Mouse (Mus musculus): ENCODE measurements around the gene Stk32c.

Stk32c gene

DNA sequence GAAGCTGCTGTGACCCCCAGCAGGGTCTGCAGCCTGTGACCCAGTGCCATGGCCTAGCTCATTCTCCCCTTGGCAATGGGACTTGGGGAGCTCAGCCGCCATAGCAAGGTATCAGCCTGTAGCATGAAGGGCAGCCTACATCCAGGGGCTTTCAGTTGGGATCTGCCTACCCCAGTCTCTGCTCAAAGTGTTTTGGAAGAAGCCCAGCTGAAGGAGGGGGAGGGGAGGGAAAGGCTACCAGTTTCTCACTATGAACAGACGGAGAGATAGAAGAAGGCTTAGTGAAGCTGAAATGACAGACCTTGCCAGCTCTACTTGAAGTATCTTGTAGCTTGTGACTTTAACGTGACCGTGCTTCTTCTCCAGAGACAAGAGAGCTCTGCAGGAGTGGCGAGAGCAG is 16.7 kb upstream of the Stk32c start:
- DNase-seq (ENCODE audit: extremely low spot score, low spot score): no peak

DNA sequence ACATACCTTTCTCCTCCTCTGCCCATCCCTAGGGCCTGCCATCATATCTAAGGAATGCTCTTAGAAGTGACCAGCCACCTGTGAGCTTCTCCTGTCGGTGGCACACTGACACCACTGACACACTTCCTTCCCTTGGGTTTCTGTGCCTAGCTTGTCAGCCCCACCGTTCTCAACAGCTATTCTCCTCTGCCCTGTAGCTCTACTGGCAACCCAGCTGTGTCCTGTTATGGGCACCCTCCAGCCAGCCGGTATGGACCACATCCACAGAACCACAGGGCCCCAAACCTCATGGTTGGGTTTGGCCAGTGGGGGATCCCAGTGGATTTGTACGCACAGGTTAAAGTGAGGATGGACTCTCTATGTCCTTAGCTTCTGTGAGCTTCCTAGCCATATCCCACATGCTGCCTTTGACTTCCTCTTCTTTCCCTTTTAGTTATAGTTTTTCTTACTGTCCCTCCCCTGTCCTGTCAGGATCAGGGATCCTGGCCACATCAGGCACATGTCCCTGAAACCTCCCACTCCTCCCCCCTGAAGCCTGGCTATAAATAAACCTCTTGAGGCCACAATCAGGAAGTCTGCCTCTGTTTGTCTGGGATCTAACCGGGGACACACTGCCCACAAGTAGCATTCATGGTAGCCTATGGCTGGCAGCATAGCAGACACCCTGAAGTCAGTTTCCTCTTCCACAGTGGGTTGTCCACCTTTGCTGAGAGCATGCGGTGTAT is 15.5 kb upstream of the Stk32c start:
- no peak for DNase-seq (ENCODE audit: extremely low spot score, low spot score)

DNA sequence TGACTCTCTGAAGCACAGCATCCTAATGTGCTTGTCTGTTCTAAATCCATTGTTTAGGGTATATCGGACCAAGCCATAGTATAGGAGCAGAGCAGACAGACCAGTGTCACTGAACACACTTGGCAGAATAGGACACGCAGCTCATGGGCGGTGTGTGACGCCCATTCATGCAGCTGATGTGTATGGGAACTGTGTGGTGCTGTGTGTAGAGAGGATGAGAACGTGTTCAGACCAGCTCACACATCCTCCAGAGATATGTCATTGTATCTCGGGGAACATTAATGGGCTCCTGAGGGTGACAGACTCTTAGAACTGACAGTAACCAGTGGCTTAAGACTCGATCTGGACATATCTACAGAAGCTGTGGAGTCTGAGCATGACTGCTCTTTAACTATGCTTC is 13.3 kb upstream of the Stk32c start:
- no peak for DNase-seq (ENCODE audit: extremely low spot score, low spot score)

DNA sequence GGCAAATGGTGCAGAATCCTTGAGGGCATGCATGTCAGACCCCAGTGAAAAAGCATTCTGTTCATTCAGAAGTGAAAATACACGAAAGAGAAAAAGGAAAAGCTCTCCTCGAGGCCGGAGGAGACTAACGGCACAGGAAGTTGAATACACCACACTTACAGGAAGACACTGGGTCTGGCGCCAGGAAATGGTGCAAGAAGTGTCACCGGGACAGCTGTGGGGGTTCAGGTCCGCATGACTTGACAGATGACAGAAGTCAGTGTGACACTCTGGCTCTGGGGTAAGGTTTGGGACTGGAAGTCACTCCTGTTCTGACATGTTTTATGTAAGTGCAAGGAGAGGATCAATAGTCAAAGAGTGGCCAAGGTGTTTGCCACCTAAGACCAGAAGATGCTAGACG is 11.6 kb upstream of the Stk32c start:
- DNase-seq (ENCODE audit: extremely low spot score, low spot score): no peak

DNA sequence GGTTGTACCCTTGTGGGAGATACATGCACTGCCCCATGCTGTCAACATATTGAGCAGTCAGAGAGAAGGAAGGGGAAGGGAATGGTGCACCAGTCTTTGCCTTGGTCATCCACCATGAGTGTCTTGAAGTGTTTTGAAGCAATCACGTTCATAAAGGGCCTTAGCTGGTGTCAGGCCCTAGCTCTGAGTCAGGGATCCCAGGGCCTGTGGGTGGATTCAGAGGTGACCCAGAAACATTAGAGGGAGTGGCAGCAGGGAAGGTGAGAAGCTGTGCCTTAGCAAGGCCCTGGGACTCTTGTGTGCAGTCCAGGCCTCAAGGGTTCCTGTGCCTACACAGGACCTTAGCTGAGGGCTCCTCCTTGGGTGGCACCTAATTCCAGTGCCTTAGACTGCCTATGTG is 11.0 kb upstream of the Stk32c start:
- no peak for DNase-seq (ENCODE audit: extremely low spot score, low spot score)

DNA sequence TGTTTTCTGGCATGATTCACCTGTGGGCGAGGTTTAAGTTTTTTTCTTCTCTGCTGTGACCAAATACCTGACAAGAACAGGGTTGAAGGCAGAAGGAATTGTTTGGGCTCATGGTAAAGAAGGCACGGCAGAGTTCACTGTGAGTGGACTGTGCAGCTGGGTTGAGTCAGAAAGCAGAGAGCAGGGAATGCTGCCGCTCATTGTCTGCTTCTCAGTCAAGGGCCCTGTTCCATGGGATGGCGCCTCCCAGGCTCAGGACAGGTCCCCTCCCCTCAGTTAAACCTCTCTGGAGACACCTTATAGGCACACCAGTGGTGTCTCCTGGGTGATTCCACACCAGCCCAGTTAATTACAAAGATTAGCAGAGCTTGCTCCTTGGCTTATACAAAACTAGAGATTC is 9.2 kb upstream of the Stk32c start:
- no peak for DNase-seq (ENCODE audit: extremely low spot score, low spot score)

DNA sequence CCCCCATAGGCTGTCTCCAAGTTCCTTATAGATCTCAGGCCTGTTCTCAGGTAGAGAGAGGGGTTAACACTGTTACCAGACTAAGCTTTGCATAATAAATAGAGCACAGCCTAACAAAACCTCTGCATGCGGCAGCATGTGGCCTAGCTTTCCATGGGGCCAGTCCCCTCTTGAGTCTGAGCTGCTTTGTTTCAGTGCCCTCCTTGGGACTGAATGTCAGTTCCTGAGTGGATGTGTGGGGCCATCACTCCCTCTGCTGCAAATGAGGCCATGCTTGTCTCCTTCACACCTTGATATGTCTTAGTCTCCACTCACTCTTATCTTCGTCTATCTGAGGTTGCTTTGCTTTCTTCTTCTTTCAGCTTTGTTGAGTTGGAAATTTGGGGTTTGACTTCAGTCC is 8.7 kb upstream of the Stk32c start:
- no peak for DNase-seq (ENCODE audit: extremely low spot score, low spot score)

DNA sequence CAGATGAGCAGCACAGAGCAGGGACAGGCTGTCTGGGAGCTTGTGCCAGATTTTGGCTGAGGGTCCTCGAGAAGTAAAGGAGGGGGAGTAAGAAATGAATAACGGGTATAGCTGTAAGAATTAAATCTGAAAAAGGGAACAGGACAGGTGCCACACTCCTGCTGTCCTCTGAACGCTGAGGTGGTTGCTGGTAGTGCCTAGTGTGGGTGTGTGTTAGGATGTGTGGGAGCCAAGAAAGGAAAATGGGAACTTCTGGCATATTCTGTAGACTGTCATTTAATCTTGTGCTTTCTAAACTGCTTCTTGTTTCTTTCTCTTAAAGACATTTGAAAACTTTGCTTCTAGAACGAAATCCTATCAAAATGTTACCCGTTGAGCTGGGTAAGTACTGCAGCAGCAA is 8.0 kb upstream of the Stk32c start:
- DNase-seq (ENCODE audit: extremely low spot score, low spot score): no peak

DNA sequence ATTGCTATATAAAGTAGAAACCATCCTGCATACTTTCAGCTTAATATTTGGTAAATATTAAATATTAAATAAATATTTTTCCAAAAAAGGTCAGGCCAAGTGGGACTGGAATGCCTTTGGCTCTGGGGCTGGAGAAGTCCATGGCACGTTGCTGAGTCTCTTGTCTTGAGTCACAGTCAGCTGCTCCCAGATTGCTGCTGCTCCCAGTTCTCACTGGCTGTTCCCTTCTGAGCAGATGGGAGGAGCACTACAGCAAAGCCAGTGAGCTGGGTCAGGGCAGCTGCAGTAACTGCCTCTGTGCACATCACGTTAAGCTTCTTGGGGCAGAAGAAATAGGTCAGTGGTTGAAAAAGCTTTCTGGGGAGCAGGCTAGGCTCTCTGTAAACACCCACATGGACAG is 7.2 kb upstream of the Stk32c start:
- no peak for DNase-seq (ENCODE audit: extremely low spot score, low spot score)

DNA sequence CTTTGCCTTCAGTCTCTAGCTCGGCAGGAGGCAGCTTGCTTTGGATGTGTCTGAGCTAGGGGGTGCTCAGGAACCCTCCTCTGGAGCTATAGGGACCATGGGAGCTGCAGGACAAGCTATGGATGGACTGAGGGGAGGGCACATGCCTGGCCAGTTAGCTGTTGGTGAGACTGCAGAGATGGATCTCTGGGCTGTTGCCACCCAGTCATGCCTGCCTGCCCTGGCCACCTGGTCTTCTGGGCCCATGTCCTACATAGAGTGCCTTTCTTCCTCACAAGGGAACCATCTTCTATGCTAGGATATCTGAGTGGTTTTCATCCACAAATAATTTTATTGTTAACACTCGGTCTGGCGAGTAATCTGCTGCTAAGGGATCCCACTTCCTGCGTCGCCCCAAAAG is 6.4 kb upstream of the Stk32c start:
- no peak for DNase-seq (ENCODE audit: extremely low spot score, low spot score)

DNA sequence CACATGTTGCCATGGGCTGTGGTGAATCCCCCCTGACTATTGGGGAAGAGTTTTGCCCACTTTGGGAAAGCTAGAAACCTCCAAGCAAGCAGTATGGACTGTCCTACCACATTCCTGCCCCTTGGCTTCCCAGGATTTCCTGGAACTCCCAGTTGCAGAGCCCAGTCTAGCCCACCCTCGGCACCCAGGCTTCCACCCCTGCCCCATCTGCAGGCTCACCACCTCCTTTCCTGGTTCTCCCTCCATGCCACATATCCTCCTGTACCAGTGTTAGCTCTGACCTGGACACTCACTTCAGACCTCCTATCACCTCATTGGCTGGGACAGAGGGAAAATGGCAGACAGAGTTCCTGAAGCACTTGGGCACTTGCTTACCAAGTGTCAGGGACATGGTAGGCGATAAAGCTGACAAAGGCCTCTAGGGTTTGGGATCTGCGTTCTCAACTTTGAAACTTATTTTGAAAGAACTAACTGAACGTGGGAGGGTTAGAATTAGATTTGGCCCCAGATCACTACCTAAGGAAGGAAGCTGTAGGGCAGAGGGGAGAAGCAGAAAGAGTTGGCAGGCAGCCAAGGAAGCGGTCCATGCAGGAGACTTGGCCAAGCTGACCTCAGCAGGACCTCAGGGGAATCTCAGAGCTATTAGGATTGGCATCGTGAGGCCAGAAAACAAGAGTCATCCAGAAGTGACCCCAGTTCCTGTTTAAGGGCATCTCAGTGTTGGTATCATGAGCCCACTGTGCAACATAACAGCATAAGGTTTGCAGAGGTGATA is 5.7 kb upstream of the Stk32c start:
- DNase-seq (ENCODE audit: extremely low spot score, low spot score): no peak

DNA sequence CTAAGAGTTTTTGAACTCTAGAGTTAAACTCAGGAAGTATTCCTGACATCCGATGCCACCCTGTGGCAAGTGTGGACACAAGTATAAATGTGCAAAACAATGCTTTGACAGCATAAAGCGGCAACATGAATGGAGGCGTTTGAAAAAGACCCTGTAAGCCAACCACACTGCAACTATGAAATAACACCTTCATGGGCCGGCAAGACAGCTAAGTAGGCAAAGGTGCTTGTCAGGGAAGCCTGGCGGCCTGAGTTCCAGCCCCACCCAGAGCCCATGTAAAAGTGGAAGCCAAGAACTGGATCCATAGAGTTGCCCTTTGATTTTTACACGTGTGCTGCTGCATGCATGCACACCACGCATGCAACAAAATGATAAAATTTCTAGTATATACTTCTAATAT is 3.9 kb upstream of the Stk32c start:
- DNase-seq (ENCODE audit: extremely low spot score, low spot score): no peak

DNA sequence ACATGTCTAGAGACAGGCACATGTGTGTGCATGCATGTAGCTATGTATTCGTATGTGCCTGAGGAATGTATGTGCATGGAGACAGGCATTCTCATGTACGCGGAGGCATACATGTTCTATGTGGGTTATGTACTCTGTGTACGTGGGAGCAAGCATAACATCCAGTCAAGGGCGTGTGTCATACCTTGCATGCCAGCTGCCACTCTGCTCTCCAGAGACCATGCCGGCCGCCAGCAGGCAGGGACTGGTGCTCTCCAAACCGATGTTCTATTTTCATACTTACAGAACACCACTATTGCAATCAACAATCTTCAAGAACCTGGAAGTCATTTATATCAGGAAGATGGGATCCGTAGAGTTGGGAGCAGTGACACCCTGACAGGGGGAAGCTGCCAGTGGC is 3.4 kb upstream of the Stk32c start:
- no peak for DNase-seq (ENCODE audit: extremely low spot score, low spot score)

DNA sequence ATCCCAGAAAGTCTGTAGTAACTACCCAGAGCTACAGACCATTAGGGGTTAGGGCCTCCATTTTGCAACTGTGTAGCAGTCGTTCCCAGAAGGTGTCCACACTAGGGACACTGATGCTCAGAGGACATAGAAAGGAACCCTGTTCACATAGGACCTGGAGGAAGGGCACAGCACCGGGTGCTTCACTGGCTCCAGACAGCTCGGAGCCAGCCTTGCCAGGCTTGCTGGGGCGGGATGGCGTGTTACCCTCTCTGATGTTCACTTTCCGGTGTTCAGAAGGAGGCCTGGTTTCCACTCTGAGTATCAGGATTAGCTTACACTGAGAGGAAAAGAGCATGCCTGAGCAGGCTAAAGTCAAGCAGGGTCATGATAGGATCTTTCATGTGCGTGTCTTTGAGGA is 2.8 kb upstream of the Stk32c start:
- DNase-seq (ENCODE audit: extremely low spot score, low spot score): no peak

DNA sequence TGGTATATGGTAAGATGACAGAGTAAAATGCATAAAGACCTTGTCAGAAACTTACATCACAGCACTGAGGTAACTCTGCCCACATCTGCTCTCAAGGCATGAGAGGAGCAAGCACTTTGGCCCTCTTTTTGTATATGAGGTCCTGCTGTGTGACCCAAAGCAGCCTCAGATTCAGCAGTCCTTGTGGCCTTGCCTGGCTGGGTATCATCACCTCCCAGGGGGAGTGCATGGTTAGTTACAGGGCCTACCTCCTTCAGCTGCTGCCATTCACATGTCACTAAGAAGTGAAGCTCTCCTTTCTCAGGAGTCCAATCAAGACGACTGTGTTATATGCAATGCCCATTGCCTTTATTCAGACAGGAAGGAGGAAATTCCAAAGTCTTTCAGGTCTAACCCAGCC is 2.4 kb upstream of the Stk32c start:
- DNase-seq (ENCODE audit: extremely low spot score, low spot score): no peak

DNA sequence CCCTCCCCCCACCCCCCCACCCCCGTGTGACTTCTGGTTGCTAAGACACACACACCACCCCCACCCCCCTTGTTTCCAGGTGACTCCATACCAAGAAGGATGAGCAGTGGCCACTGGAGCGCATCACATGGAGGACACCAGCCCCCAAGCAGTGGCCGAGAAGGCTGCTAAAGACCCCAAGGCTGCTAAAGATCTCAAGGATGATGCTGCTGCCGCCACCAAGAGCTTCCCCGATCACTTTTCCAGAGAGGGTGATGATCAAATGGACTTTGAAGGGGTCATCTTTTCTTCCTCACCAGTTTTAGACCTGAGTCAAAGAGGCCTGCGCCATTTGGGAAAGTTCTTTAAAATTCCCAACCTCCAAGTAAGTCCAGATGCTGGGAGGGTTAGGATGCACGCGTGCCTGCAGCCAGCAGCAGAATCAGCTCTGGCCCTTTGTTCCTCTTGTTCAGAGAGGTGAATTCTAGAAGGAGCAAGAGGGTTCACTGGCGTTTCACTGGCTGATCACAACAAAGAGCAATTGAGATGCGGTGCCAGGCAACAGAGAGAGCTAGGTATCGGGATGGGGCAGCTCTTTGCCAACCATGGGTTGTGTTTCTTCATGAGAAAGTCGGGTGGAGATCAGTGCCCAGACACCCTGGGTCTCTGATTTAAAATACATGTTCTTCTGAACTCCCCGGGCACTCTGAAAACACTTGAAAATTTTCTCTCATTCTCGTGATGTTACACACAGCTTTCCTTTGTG is 1.7 kb upstream of the Stk32c start:
- no peak for DNase-seq (ENCODE audit: extremely low spot score, low spot score)

DNA sequence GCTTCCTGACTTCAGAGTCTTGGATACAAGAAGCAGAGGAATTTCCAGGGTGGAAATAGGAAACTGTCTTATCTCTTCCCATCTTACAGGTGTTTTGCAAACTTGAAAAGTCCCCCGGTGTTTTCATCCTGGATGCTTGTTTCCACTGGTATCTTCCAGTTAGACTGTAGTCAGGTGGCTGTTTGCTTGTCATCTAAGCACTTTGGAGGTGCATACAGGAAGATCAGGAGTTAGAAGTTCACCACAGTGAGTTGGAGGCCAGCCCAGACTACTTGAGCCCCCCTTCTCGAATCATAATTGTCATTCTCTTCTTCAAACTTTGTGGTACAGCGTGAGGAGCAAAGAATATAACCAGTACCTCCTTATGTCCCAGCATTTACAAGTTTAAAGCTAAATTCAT is 1.1 kb upstream of the Stk32c start:
- DNase-seq (ENCODE audit: extremely low spot score, low spot score): no peak

DNA sequence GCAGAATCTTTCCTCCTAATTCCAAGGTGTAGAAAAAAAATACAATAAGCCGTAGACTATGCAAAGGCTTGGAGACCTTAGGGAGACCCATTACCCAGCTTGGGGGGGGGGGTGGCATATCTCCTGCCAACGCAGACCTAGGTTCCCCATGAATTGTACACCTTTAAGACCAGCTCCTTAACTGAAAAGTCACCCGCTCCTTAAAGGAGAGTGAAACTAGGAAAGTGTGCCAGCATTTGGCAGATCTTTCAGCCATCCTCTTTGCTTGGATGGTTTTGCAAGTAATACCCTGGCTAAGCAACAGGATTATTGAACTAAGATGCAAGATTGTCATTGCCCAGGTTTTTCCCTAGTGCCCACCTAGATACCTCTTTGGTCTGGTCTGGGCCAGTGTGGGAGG is 644 bp upstream of the Stk32c start:
- no peak for DNase-seq (ENCODE audit: extremely low spot score, low spot score)

DNA sequence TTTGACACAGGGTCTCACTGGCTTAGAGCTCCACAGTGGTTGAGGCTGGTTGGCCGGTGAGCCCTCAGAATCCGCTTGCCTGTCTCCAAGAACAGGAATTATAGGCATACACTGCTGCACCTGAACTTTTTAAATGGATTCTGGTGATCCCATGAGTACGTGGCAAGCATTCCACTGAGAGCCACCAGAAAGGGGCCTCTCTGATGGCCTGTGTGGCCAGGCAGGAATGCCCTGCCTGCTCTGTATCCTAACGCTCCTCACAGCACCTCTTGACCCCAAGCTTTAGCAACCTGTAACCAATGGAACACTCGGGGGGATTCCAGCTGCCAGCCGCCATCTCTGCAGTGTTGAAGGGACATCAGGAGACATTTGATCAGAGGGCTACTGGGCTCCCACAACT is 1.3 kb downstream of the Stk32c start:
- DNase-seq (ENCODE audit: extremely low spot score, low spot score): no peak

DNA sequence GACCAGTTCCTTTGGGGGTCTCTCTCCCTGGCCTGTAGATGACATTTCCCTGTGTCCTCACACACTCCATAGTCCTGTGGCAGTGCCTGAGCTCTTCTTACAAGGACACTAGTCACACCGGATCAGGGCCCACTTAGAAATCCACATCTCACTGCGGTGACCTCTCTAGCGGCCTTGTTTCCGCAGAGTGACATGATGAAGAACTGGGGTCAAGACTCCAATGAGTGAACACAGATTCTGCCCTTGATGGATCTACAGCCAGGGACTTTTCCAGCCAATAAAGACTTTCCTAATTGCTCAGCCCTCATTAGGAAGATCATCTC is 4.4 kb downstream of the Stk32c start:
- no peak for DNase-seq (ENCODE audit: extremely low spot score, low spot score)

DNA sequence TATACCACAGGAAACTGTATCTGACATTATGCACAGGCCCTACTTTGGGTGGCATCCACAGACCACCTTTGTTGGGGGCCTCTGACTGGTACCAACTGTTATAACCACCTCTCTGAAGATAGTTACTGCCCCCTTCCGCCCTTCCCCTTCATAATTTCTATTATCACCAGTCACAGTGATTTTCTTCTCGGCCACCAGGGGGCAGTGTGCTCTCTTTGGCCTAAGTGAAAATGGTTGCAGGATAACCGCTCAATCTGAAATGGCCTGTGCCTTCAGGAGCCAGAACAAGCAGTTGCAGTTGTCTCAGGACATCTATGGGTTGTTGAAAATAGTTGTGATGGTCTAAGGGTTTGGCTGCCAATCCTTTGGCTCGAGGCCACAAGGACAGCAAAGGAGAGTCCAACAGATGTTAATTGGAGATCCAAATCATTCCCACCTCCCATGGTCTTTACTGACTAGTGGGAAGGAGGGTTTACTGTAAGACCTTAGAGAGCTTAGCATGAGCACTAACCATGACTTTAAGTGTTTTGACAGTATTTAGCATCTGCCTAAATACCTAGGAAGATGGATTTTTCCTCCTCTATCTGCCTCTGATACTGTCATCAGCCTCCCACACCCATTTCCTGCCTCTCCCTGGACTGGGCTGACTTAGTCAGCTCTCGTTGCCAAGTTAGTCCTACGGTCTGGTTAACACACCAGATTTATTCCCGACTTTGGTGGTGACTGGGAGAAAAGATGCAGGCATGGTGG is 4.9 kb downstream of the Stk32c start:
- peak; percentile 72 for DNase-seq (ENCODE audit: extremely low spot score, low spot score)

DNA sequence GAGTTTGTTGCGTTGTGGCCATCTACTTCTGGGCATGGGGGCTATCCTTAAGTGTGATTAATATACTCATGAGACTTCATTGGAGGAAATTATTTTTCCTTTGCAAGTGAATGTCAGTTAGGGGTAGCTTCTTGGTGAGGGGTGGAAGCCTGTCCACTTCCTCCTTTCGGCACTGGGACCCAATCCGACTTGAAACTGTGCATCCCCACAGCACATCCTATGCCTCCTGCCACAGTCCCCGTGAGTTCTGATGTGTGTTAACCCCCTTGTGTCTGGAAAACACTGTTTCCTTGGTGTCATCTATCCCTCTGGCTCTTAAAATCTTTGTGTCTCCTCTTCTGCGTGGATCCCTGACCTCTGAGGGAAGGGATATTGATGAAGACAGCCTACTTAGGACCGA is 11.9 kb downstream of the Stk32c start:
- no peak for DNase-seq (ENCODE audit: extremely low spot score, low spot score)
